Mouse (Mus musculus): Measurements from ENCODE around the gene Catsper1.

DNA sequence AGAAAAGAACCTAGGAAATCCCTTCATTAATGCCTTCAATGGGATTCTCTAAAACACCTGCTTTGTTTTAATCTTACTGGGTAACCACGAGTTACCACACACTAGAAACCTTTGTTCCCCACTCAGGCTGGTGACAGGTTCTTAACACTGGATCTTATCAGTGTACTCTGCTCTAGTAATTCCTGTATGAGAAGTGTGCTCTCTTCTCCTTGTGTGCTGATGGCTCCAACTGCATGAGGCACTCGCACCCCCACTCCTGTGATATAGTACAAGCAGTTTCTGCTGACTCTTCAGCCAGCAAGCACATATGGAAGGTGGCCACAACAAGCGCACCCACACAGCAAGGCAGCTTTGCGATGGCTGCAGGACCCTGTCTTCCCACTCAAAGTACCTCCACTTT is 38.6 kb downstream of the Catsper1 start:
- TF ChIP-seq CTCF (IDR thresholded peaks at IDR 0.05) (no peak), POLR2A (IDR thresholded peaks at IDR 0.05; ENCODE audit: insufficient read depth, low read depth, low read length) (no peak)

All from heart, adult 2 months (tissue).